Mouse (Mus musculus) liver, embryonic 11.5 days (tissue): ENCODE data around the gene Sh3bp1. TPM values are rescaled to one million over a fixed set of nuclear protein-coding genes. Genes with fewer than 3 reads are reported as not detected.

ENCODE experiments used
- ATAC-seq: fragments of 200-750 bp; cut with Nextera tagmentation; replicated peaks from 2 replicates; pipeline ENCODE4 v1.8.0; 2017; ENCODE audit warnings: moderate number of reproducible peaks, mild to moderate bottlenecking, moderate TSS enrichment, moderate library complexity; ENCODE audit not compliant: low FRiP score
- DNase-seq: peaks from one replicate; pipeline ENCODE4 v3.0.0-alpha.2; 2017; ENCODE audit warnings: low spot score
- H3K27ac ChIP-seq: fragments of 300-500 bp; sonication (generic); 2 replicates; pipeline ENCODE4 v1.5.1; 2014; ENCODE audit warnings: mild to moderate bottlenecking, low read depth, low read length, control low read depth
- H3K27me3 ChIP-seq: fragments of 300-500 bp; sonication (generic); replicated peaks from 2 replicates; pipeline ENCODE4 v1.6.1; 2014; ENCODE audit warnings: low read length, mixed read lengths; ENCODE audit not compliant: control insufficient read depth, insufficient read depth
- H3K36me3 ChIP-seq: fragments of 300-500 bp; sonication (generic); 2 replicates; pipeline ENCODE4 v1.6.1; 2014; ENCODE audit warnings: mild to moderate bottlenecking, low read length, moderate library complexity, mixed read lengths; ENCODE audit not compliant: control insufficient read depth, insufficient read depth
- H3K4me1 ChIP-seq: fragments of 300-500 bp; sonication (generic); replicated peaks from 2 replicates; pipeline ENCODE4 v1.6.1; 2014; ENCODE audit warnings: low read length, mixed read lengths; ENCODE audit not compliant: control insufficient read depth, insufficient read depth
- H3K4me2 ChIP-seq: fragments of 300-500 bp; sonication (generic); 2 replicates; pipeline ENCODE4 v1.6.1; 2014; ENCODE audit warnings: mild to moderate bottlenecking, control low read depth, moderate library complexity
- H3K4me3 ChIP-seq: fragments of 300-500 bp; sonication (generic); 2 replicates; pipeline ENCODE4 v1.5.1; 2014; ENCODE audit warnings: low read depth, low read length, control low read depth
- H3K9ac ChIP-seq: fragments of 300-500 bp; sonication (generic); 2 replicates; pipeline ENCODE4 v1.6.1; 2014; ENCODE audit warnings: low read depth, low read length, control low read depth
- H3K9me3 ChIP-seq: fragments of 300-500 bp; sonication (generic); 2 replicates; pipeline ENCODE4 v1.6.1; 2016; ENCODE audit warnings: low read length, inconsistent platforms, mixed read lengths; ENCODE audit not compliant: control insufficient read depth
- WGBS: fragments of 180-500 bp; shearing (Covaris S2); extraction: QIAGEN DNeasy Blood & Tissue Kit; methylation state at CpG from one replicate; pipeline ENCODE4 v1.1.7; 2014; 5-methylcytosine and 5-hydroxymethylcytosine counted together
- microRNA-seq: library from miRNA; unstranded; fragments of <30 nt; microRNA quantifications from one replicate; pipeline ENCODE4, GENCODE M21; 2017; ENCODE audit warnings: borderline number of aligned reads
- polyA plus RNA-seq: library from polyadenylated mRNA; unstranded; fragments of >200 nt; fragmentation: Nextera tagmentation; extraction: Ambion mirVana; gene quantifications from 2 replicates; pipeline ENCODE4 v1.2.1, GENCODE M21; 2014

Sh3bp1 gene
- polyA plus RNA-seq, 1 experiment from 2014 or later: 69.4 TPM

DNA sequence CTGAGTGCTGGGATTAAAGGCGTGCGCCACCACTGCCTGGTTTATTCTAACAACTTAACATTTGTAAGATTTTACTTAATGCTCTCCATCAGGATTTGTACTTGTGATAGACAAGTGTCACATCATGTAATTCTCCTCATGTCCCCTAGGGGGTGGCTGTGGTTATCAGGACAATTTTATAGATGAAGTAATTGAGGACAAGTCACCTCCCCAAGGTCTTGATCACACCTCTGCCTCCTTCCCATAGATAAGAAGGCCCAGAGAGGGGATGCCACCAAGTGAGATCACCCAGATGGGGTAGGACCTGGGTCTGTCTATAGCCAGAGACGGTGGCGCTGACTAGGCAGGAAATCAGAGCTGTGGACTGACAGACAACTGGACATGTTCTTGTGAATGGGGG, 56.8 kb downstream of the Sh3bp1 start:
- no peak overlapping the region for H3K9ac ChIP-seq

GRCm38 (mm10) chr15:78957021-78957420, 57.5 kb downstream of the Sh3bp1 start:
- WGBS: 50% methylated on average over 15 of the region's 15 CpGs
- no peak overlapping the region for H3K4me3 ChIP-seq
- H3K9ac ChIP-seq: no peak overlapping the region
- H3K27ac ChIP-seq: no peak overlapping the region
- DNase-seq (no peak), ATAC-seq (no peak)
- H3K27me3 ChIP-seq: 0 out of 2 replicates have a peak, but pooled peaks cover 2% of the 10 kb centered on the region
- no peaks in the 10 kb centered on the region for H3K9me3 ChIP-seq
- no peaks in the 10 kb centered on the region for H3K36me3 ChIP-seq
- H3K4me2 ChIP-seq: no peak overlapping the region
- H3K4me1 ChIP-seq: no peaks in the 10 kb centered on the region

More for the DNA sequence above, 56.8 kb downstream of the Sh3bp1 start:
- H3K27me3 ChIP-seq: 0 out of 2 replicates have a peak, but pooled peaks cover 2% of the 10 kb centered on the region
- no peak overlapping the region for H3K4me3 ChIP-seq
- WGBS: 58% methylated on average over 4 of the region's 4 CpGs
- no peak for DNase-seq
- no peak overlapping the region for H3K27ac ChIP-seq
- no peaks in the 10 kb centered on the region for H3K36me3 ChIP-seq
- H3K9me3 ChIP-seq: no peaks in the 10 kb centered on the region
- ATAC-seq: no peak
- H3K4me2 ChIP-seq: no peak overlapping the region
- H3K4me1 ChIP-seq: no peaks in the 10 kb centered on the region

GRCm38 (mm10) chr15:78959537-78959936, 60.0 kb downstream of the Sh3bp1 start:
- DNase-seq (no peak), ATAC-seq (no peak)
- Histone ChIP-seq H3K4me1 (0 out of 2 replicates have a peak, but pooled peaks cover 2% of the 10 kb centered on the region), H3K9ac (no peak overlapping the region), H3K27ac (no peak overlapping the region), H3K4me3 (no peak overlapping the region), H3K36me3 (no peaks in the 10 kb centered on the region), H3K9me3 (no peaks in the 10 kb centered on the region), H3K4me2 (no peak overlapping the region), H3K27me3 (0 out of 2 replicates have a peak, but pooled peaks cover 2% of the 10 kb centered on the region)
- 73% methylated on average over 11 of the region's 11 CpGs for WGBS

DNA sequence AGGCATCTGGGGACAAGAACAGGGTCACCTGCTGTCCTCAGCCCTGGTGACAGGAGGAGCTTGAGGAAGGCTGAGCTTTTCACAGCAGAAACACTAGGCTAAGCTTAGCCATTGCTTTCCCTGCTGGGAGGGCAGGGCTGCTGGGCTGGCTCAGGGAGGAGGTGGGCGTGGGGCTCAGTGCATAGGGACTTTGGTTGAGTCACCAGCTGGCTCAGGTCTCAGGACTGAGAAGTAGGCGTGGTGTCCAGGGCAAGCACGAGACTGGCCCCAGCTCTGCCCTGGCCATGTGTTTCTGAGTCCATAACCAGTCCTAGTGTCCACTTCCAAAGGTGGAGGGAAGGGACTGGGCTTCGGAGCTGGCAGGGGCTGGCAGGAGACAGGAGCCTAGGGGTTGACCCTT, 60.5 kb downstream of the Sh3bp1 start:
- 61% methylated on average over 4 of the region's 4 CpGs for WGBS
- no peak overlapping the region for H3K4me3 ChIP-seq
- 0 out of 2 replicates have a peak, but pooled peaks cover 2% of the 10 kb centered on the region for H3K27me3 ChIP-seq
- no peaks in the 10 kb centered on the region for H3K36me3 ChIP-seq
- no peak for DNase-seq
- H3K9ac ChIP-seq: no peak overlapping the region
- no peak overlapping the region for H3K27ac ChIP-seq
- 0 out of 2 replicates have a peak, but pooled peaks cover 2% of the 10 kb centered on the region for H3K4me1 ChIP-seq
- ATAC-seq: no peak
- no peaks in the 10 kb centered on the region for H3K9me3 ChIP-seq
- no peak overlapping the region for H3K4me2 ChIP-seq

Small RNAs within 50 kb of the gene (microRNA-seq; reads per million reads assigned to microRNA genes)
- 1.8 reads per million for gene Mir6955

Other genes with a start within 250 kb of the Sh3bp1 start
- gene Elfn2, start 181.0 kb upstream of the Sh3bp1 start, polyA plus RNA-seq: not detected in 2 replicates
- 12.4 and 19.2 TPM in 2 replicates for gene Mfng, start 126.3 kb upstream of the Sh3bp1 start, polyA plus RNA-seq
- gene Card10, start 96.7 kb upstream of the Sh3bp1 start, polyA plus RNA-seq: 2.3 and 2.7 TPM in 2 replicates
- 21.9 and 23.9 TPM in 2 replicates for gene Cdc42ep1, start 57.1 kb upstream of the Sh3bp1 start, polyA plus RNA-seq
- 6.9 and 11.4 TPM in 2 replicates for gene Lgals2, start 44.2 kb upstream of the Sh3bp1 start, polyA plus RNA-seq
- gene Gga1, start 22.6 kb upstream of the Sh3bp1 start, polyA plus RNA-seq: 40.8 and 43.0 TPM in 2 replicates
- gene Gm49510, start 101 bp upstream of the Sh3bp1 start, polyA plus RNA-seq: 0.55 and 0.99 TPM in 2 replicates
- gene Pdxp, start 14.2 kb downstream of the Sh3bp1 start, polyA plus RNA-seq: 23.7 and 23.8 TPM in 2 replicates
- gene Lgals1, start 27.0 kb downstream of the Sh3bp1 start, polyA plus RNA-seq: 761 and 837 TPM in 2 replicates
- gene Nol12, start 35.2 kb downstream of the Sh3bp1 start, polyA plus RNA-seq: 69.6 and 75.3 TPM in 2 replicates
- gene Triobp, start 48.0 kb downstream of the Sh3bp1 start, polyA plus RNA-seq: 46.7 and 50.7 TPM in 2 replicates
- 124 and 138 TPM in 2 replicates for gene H1f0, start 128.7 kb downstream of the Sh3bp1 start, polyA plus RNA-seq
- 0.22 and 0.34 TPM in 2 replicates for gene Galr3, start 142.1 kb downstream of the Sh3bp1 start, polyA plus RNA-seq
- gene Ankrd54, start 163.1 kb downstream of the Sh3bp1 start, polyA plus RNA-seq: 57.2 and 61.5 TPM in 2 replicates
- 257 and 291 TPM in 2 replicates for gene Eif3l, start 175.4 kb downstream of the Sh3bp1 start, polyA plus RNA-seq
- 4.1 and 5.7 TPM in 2 replicates for gene Micall1, start 209.1 kb downstream of the Sh3bp1 start, polyA plus RNA-seq
- gene Polr2f, start 241.2 kb downstream of the Sh3bp1 start, polyA plus RNA-seq: 432 and 463 TPM in 2 replicates
- gene 1700088E04Rik, start 241.5 kb downstream of the Sh3bp1 start, polyA plus RNA-seq: 1.8 and 2.2 TPM in 2 replicates